Mouse (Mus musculus) cerebellum, adult 2 months (tissue): Measurements from ENCODE around the gene Cacna1d. TPM values are rescaled to one million over a fixed set of nuclear protein-coding genes. Genes with fewer than 3 reads are reported as not detected.
A peak's percentile ranks its signal among the peaks of the same experiment; 100 is the strongest.

Source experiments
- DNase-seq, 2 experiments: peaks; one replicate each; pipeline ENCODE4 v3.0.0; 2021
- H3K27ac ChIP-seq: fragments of 200-500 bp; 2 replicates; pipeline ENCODE4 v1.5.1; 2012; ENCODE audit warnings: low read length, control low read depth, inconsistent platforms; ENCODE audit not compliant: insufficient read depth
- H3K27me3 ChIP-seq: fragments of 200-500 bp; 2 replicates; pipeline ENCODE4 v1.6.1; 2012; ENCODE audit warnings: inconsistent platforms, mild to moderate bottlenecking, low read length, moderate library complexity; ENCODE audit not compliant: control insufficient read depth, insufficient read depth
- H3K4me1 ChIP-seq: fragments of 200-500 bp; 2 replicates; pipeline ENCODE4 v1.6.1; 2011; ENCODE audit warnings: low read length; ENCODE audit not compliant: control insufficient read depth, insufficient read depth
- H3K4me3 ChIP-seq: fragments of 200-500 bp; replicated peaks from 2 replicates; pipeline ENCODE3; 2011; ENCODE audit warnings: mild to moderate bottlenecking, low read depth, low read length, control low read depth; ENCODE audit not compliant: insufficient read depth
- CTCF ChIP-seq: fragments of 200-500 bp; IDR thresholded peaks from 2 replicates; pipeline ENCODE4 v1.5.1; 2011; ENCODE audit warnings: low read depth, mild to moderate bottlenecking, control low read depth, low read length, moderate library complexity, borderline replicate concordance; ENCODE audit not compliant: insufficient read depth
- POLR2A ChIP-seq: fragments of 200-500 bp; IDR thresholded peaks from 2 replicates; pipeline ENCODE4 v1.6.1; 2011; ENCODE audit warnings: low read length, control low read depth, borderline replicate concordance; ENCODE audit not compliant: insufficient read depth
- whole genome bisulfite sequencing: fragments of 180-500 bp; shearing (Covaris S2); methylation state at CpG from one replicate; pipeline ENCODE4 v1.1.7; 2018; 5-methylcytosine and 5-hydroxymethylcytosine counted together
- polyA plus RNA-seq: library from polyadenylated mRNA; depleted of rRNA; stranded (reverse); fragments of >200 nt; gene quantifications from 2 replicates; pipeline ENCODE4 v1.2.3, GENCODE M21; 2012

Cacna1d gene
- polyA plus RNA-seq, 1 experiment, result 35.0 TPM

- no peak overlapping the region for H3K4me3 ChIP-seq
- TF ChIP-seq CTCF (no peak), POLR2A (no peak)
- DNase-seq, result no peak
- peaks cover 2% of the 10 kb centered on the region; the same call in 1 of the 2 replicates for H3K4me1 ChIP-seq
- WGBS, result 80% methylated on average over 7 of the region's 7 CpGs
- no peaks in the 10 kb centered on the region for H3K27me3 ChIP-seq
- H3K27ac ChIP-seq, result no peak overlapping the region
Observed at GRCm38 (mm10) chr14:30457436-30457835, 33.8 kb downstream of the Cacna1d start.

- Histone ChIP-seq H3K27ac (no peak overlapping the region), H3K4me1 (peaks cover 2% of the 10 kb centered on the region; the same call in 1 of the 2 replicates), H3K27me3 (no peaks in the 10 kb centered on the region), H3K4me3 (peak overlapping the region; percentile 35)
- no peak for TF ChIP-seq POLR2A
- no peak for TF ChIP-seq CTCF
- WGBS, result 17% methylated on average over 13 of the region's 13 CpGs
- DNase-seq, result no peak
Observed at GRCm38 (mm10) chr14:30455801-30456595, 35.3 kb downstream of the Cacna1d start.

GRCm38 (mm10) chr14:30439915-30440314 lies 51.3 kb downstream of the Cacna1d start:
- DNase-seq, result no peak
- H3K27me3 ChIP-seq, result no peaks in the 10 kb centered on the region
- no peak for TF ChIP-seq POLR2A
- no peak for TF ChIP-seq CTCF
- no peak overlapping the region for H3K27ac ChIP-seq
- no peaks in the 10 kb centered on the region for H3K4me1 ChIP-seq
- no peak overlapping the region for H3K4me3 ChIP-seq
- WGBS, result 80% methylated on average over 3 of the region's 3 CpGs

GRCm38 (mm10) chr14:30435316-30435715 lies 55.9 kb downstream of the Cacna1d start:
- no peak for DNase-seq
- no peak for TF ChIP-seq POLR2A
- Histone ChIP-seq H3K4me1 (no peaks in the 10 kb centered on the region), H3K27ac (no peak overlapping the region), H3K4me3 (no peak overlapping the region), H3K27me3 (no peaks in the 10 kb centered on the region)
- 85% methylated on average over 5 of the region's 5 CpGs for WGBS

- TF ChIP-seq CTCF, result no peak
- TF ChIP-seq POLR2A, result no peak
- DNase-seq, result no peak
- Histone ChIP-seq H3K4me1 (no peaks in the 10 kb centered on the region), H3K27me3 (no peaks in the 10 kb centered on the region), H3K27ac (no peak overlapping the region), H3K4me3 (no peak overlapping the region)
- 50% methylated on average over 5 of the region's 5 CpGs for WGBS
Observed at GRCm38 (mm10) chr14:30430446-30430845, 60.8 kb downstream of the Cacna1d start.

- Histone ChIP-seq H3K27ac (no peak overlapping the region), H3K27me3 (no peaks in the 10 kb centered on the region), H3K4me3 (no peak overlapping the region), H3K4me1 (no peaks in the 10 kb centered on the region)
- TF ChIP-seq POLR2A (no peak), CTCF (no peak)
- WGBS, result 83% methylated on average over 9 of the region's 9 CpGs
- no peak for DNase-seq
Observed at GRCm38 (mm10) chr14:30430026-30430425, 61.2 kb downstream of the Cacna1d start.

GRCm38 (mm10) chr14:30429606-30430005 lies 61.6 kb downstream of the Cacna1d start:
- no peak for DNase-seq
- H3K27me3 ChIP-seq, result no peaks in the 10 kb centered on the region
- H3K4me1 ChIP-seq, result no peaks in the 10 kb centered on the region
- H3K27ac ChIP-seq, result no peak overlapping the region
- TF ChIP-seq CTCF (no peak), POLR2A (no peak)
- H3K4me3 ChIP-seq, result no peak overlapping the region
- 61% methylated on average over 9 of the region's 9 CpGs for WGBS

GRCm38 (mm10) chr14:30428757-30429156 lies 62.5 kb downstream of the Cacna1d start:
- Histone ChIP-seq H3K27ac (no peak overlapping the region), H3K4me1 (no peaks in the 10 kb centered on the region), H3K27me3 (no peaks in the 10 kb centered on the region), H3K4me3 (no peak overlapping the region)
- no peak for TF ChIP-seq CTCF
- no peak for DNase-seq
